Mouse (Mus musculus) adrenal gland, adult 2 months (tissue): Measurements from ENCODE around the gene Itm2b. TPM values are rescaled to one million over a fixed set of nuclear protein-coding genes. Genes with fewer than 3 reads are reported as not detected.

Experiments
- DNase-seq: peaks from one replicate; pipeline ENCODE4 v3.0.0; 2021
- polyA plus RNA-seq: library from polyadenylated mRNA; depleted of rRNA; stranded (reverse); fragments of >200 nt; gene quantifications from 2 replicates; pipeline ENCODE4 v1.2.3, GENCODE M21; 2012; rRNA removed
- total RNA-seq, 2 experiments: library from RNA; stranded (reverse); gene quantifications; 2 replicates each; pipeline ENCODE4 v1.2.3; 2021

Gene Itm2b
- total and polyA plus RNA-seq, 3 experiments = 828 to 1,115 (median 1,107) TPM

GRCm38 (mm10) chr14:73324634-73325455 lies 60.2 kb downstream of the Itm2b start:
- DNase-seq = peak; percentile 77

- DNase-seq = no peak
Observed at GRCm38 (mm10) chr14:73323965-73324364, 61.1 kb downstream of the Itm2b start.

GRCm38 (mm10) chr14:73322142-73322541 lies 62.9 kb downstream of the Itm2b start:
- DNase-seq = no peak

GRCm38 (mm10) chr14:73316933-73317332 lies 68.2 kb downstream of the Itm2b start:
- DNase-seq = no peak

GRCm38 (mm10) chr14:73313864-73314263 lies 71.2 kb downstream of the Itm2b start:
- DNase-seq = no peak

- DNase-seq = no peak
Observed at GRCm38 (mm10) chr14:73313396-73313795, 71.7 kb downstream of the Itm2b start.

- DNase-seq = no peak
Observed at GRCm38 (mm10) chr14:73312909-73313308, 72.2 kb downstream of the Itm2b start.

Other genes with a start within 250 kb of the Itm2b start
- gene Lpar6, start 147.4 kb downstream of the Itm2b start, total RNA-seq = 1 to 10 TPM; 3.5 to 6.7 TPM
- gene Lpar6, start 147.4 kb downstream of the Itm2b start, polyA plus RNA-seq = 0.79 and 0.89 TPM in 2 replicates
- gene Rb1, start 59.5 kb downstream of the Itm2b start, total RNA-seq = 10 to 100 TPM; 22.6 to 24.3 TPM
- gene Rb1, start 59.5 kb downstream of the Itm2b start, polyA plus RNA-seq = 0.73 and 0.78 TPM in 2 replicates
- gene Med4, start 124.7 kb upstream of the Itm2b start, total RNA-seq = 10 to 100 TPM; 21.6 to 22.5 TPM
- 3.5 and 4.1 TPM in 2 replicates for gene Med4, start 124.7 kb upstream of the Itm2b start, polyA plus RNA-seq
- gene Sucla2, start 140.0 kb upstream of the Itm2b start, total RNA-seq = 100 to 1,000 TPM; 303 to 488 TPM
- gene Sucla2, start 140.0 kb upstream of the Itm2b start, polyA plus RNA-seq = 25.6 and 34.3 TPM in 2 replicates
- 1 to 10 TPM; 4.6 to 7.7 TPM for gene Nudt15, start 163.0 kb upstream of the Itm2b start, total RNA-seq
- 0.90 and 1.2 TPM in 2 replicates for gene Nudt15, start 163.0 kb upstream of the Itm2b start, polyA plus RNA-seq